Mouse (Mus musculus) liver, embryonic 14.5 days (tissue): ENCODE measurements at regions not wholly inside any gene's neighbourhood (a gene's known extent, or its start where the extent isn't known, plus 50 kb on each side); places are given as distances from the start of the nearest gene placed in this dataset.

Experiments used
- CTCF ChIP-seq: IDR thresholded peaks from 2 replicates; pipeline ENCODE4 v1.5.1; 2016; ENCODE audit warnings: antibody characterized with exemption, low read depth, control low read depth
- EP300 ChIP-seq: IDR thresholded peaks from 2 replicates; pipeline ENCODE4 v1.6.1; 2016; ENCODE audit warnings: antibody characterized with exemption, low read depth

- TF ChIP-seq CTCF (no peak), EP300 (no peak)
These were observed 56.2 kb downstream of the Gm26897 start for GRCm38 (mm10) chr5:111789904-111790303.
